Mouse (Mus musculus): ENCODE measurements around the gene Emb. TPM values are rescaled to one million over a fixed set of nuclear protein-coding genes. Genes with fewer than 3 reads are reported as not detected.
"Not testable (repeated sequence)": the region's sequence is repeated elsewhere in the genome, so short reads cannot be mapped to it uniquely, and the experiment has no call there.

The Emb gene
- total RNA-seq (2021) (1 to 10 TPM; 8.8 to 9.3 TPM), polyA plus RNA-seq (2012; rRNA removed) (2.3 and 2.7 TPM in 2 replicates)
- long read RNA-seq, transcript Emb-202 (1 exons, 2,136 nt) = major isoform, 7 of 10 reads
- long read RNA-seq, partial matches to known transcripts = 2 of 10 reads
- long read RNA-seq, other reads (novel, unspliced or antisense) = 0 of 10 reads

DNA sequence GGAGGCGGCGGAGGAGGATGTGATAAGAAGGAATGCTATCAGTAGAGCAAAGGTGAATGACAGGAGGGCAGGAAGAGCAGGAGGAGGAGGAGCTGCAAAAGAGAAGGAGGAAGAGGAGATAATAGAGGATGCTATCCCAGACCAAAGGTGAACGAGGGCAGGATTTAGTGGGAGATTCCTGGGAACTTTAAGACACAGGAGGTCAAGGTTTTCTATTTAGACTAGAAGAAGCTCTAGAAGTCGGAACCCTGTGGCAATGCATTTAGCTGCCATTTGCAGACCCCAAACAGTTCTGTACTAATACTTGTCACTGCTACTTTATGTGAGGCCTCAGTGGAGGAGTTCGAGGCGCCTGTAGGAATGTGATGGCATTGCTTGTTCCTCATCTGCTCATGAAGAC, at the start of gene Emb:
TSS of gene Emb (plus strand) at position 301 of the 400 bp plus-strand sequence.
- H3K9ac ChIP-seq (ENCODE audit: low read depth, low read length) = no peak within 1 kb of the TSS
- intact Hi-C loops (cut with DNase I) = no loop called here
- H3K27me3 ChIP-seq (ENCODE audit: control insufficient read depth, insufficient read depth, low read length) = no peaks in the 10 kb centered on the region
- no peak for DNase-seq
- H3K79me2 ChIP-seq (replicated peaks; ENCODE audit: control insufficient read depth, insufficient read depth, low read length) = no peaks in the 10 kb centered on the region
- no peak within 1 kb of the TSS for H3K27ac ChIP-seq
- TF ChIP-seq CTCF (IDR thresholded peaks at IDR 0.05) (no peak), EP300 (IDR thresholded peaks at IDR 0.05; ENCODE audit: insufficient read depth, low read depth, low read length) (no peak), POLR2A (IDR thresholded peaks at IDR 0.05; ENCODE audit: insufficient read depth, low read depth, low read length) (no peak)
- no peak within 1 kb of the TSS for H3K4me3 ChIP-seq
- 31% methylated on average over 6 of the region's 6 CpGs for WGBS
- no peaks in the 10 kb centered on the region for H3K4me1 ChIP-seq (ENCODE audit: control insufficient read depth, insufficient read depth, low read length)
- H3K36me3 ChIP-seq (ENCODE audit: control insufficient read depth, insufficient read depth, low read length) = no peaks in the 10 kb centered on the region

- no peak overlapping the region for H3K27ac ChIP-seq
- no peak overlapping the region for H3K9ac ChIP-seq (ENCODE audit: low read depth, low read length)
- no peaks in the 10 kb centered on the region for H3K36me3 ChIP-seq (ENCODE audit: control insufficient read depth, insufficient read depth, low read length)
- intact Hi-C loops (cut with DNase I) = no loop called here
- no peaks in the 10 kb centered on the region for H3K27me3 ChIP-seq (ENCODE audit: control insufficient read depth, insufficient read depth, low read length)
- WGBS = 87% methylated on average over 5 of the region's 5 CpGs
- H3K4me3 ChIP-seq = no peak overlapping the region
- no peak for DNase-seq
- TF ChIP-seq EP300 (IDR thresholded peaks at IDR 0.05; ENCODE audit: insufficient read depth, low read depth, low read length) = no peak
- no peak for TF ChIP-seq POLR2A (IDR thresholded peaks at IDR 0.05; ENCODE audit: insufficient read depth, low read depth, low read length)
- TF ChIP-seq CTCF (IDR thresholded peaks at IDR 0.05) = no peak
- H3K79me2 ChIP-seq (replicated peaks; ENCODE audit: control insufficient read depth, insufficient read depth, low read length) = no peaks in the 10 kb centered on the region
- no peaks in the 10 kb centered on the region for H3K4me1 ChIP-seq (ENCODE audit: control insufficient read depth, insufficient read depth, low read length)
These were observed 44.4 kb upstream of the Emb start for GRCm38 (mm10) chr13:117163906-117164305.

DNA sequence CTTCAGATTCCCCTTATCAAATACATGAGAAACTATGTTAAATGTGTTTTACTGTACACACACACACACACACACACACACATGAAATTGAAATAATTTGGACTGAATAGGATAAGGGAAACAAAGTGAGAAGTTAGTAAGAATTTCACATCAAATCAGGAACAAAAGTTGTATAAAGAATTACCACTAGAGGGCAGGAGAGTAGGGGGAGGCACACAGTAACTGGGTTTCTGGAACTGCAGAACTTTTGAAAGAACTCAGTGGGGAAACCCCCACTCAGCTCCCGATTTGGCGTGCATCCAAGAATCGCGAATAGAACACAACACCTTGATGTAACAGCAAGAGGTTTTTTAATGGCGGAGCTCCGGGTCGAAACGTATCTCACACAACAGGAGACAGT, 43.3 kb upstream of the Emb start:
- H3K4me3 ChIP-seq = no peak overlapping the region
- no peaks in the 10 kb centered on the region for H3K79me2 ChIP-seq (replicated peaks; ENCODE audit: control insufficient read depth, insufficient read depth, low read length)
- intact Hi-C loops (cut with DNase I) = no loop called here
- no peaks in the 10 kb centered on the region for H3K27me3 ChIP-seq (ENCODE audit: control insufficient read depth, insufficient read depth, low read length)
- H3K36me3 ChIP-seq (ENCODE audit: control insufficient read depth, insufficient read depth, low read length) = no peaks in the 10 kb centered on the region
- H3K4me1 ChIP-seq (ENCODE audit: control insufficient read depth, insufficient read depth, low read length) = no peaks in the 10 kb centered on the region
- DNase-seq = no peak
- peak; percentile 32 for TF ChIP-seq CTCF (IDR thresholded peaks at IDR 0.05)
- no peak for TF ChIP-seq POLR2A (IDR thresholded peaks at IDR 0.05; ENCODE audit: insufficient read depth, low read depth, low read length)
- H3K9ac ChIP-seq (ENCODE audit: low read depth, low read length) = no peak overlapping the region
- 90% methylated on average over 8 of the region's 8 CpGs for WGBS
- H3K27ac ChIP-seq = no peak overlapping the region

GRCm38 (mm10) chr13:117180912-117181311, 27.4 kb upstream of the Emb start:
- H3K4me3 ChIP-seq; DNase-seq; H3K9ac ChIP-seq (ENCODE audit: low read depth, low read length); intact Hi-C loops (cut with DNase I); H3K79me2 ChIP-seq (replicated peaks; ENCODE audit: control insufficient read depth, insufficient read depth, low read length); H3K4me1 ChIP-seq (ENCODE audit: control insufficient read depth, insufficient read depth, low read length); H3K27me3 ChIP-seq (ENCODE audit: control insufficient read depth, insufficient read depth, low read length); H3K27ac ChIP-seq; H3K36me3 ChIP-seq (ENCODE audit: control insufficient read depth, insufficient read depth, low read length): not testable (repeated sequence)
- 86% methylated on average over 3 of the region's 3 CpGs for WGBS

- Histone ChIP-seq H3K27ac (no peak overlapping the region), H3K4me3 (no peak overlapping the region), H3K4me1 (ENCODE audit: control insufficient read depth, insufficient read depth, low read length) (no peaks in the 10 kb centered on the region), H3K36me3 (ENCODE audit: control insufficient read depth, insufficient read depth, low read length) (no peaks in the 10 kb centered on the region), H3K9ac (ENCODE audit: low read depth, low read length) (no peak overlapping the region), H3K79me2 (replicated peaks; ENCODE audit: control insufficient read depth, insufficient read depth, low read length) (no peaks in the 10 kb centered on the region), H3K27me3 (ENCODE audit: control insufficient read depth, insufficient read depth, low read length) (no peaks in the 10 kb centered on the region)
- WGBS = 56% methylated on average over 6 of the region's 6 CpGs
- no peak for DNase-seq
- TF ChIP-seq POLR2A (IDR thresholded peaks at IDR 0.05; ENCODE audit: insufficient read depth, low read depth, low read length) = no peak
- TF ChIP-seq EP300 (IDR thresholded peaks at IDR 0.05; ENCODE audit: insufficient read depth, low read depth, low read length) = no peak
- no peak for TF ChIP-seq CTCF (IDR thresholded peaks at IDR 0.05)
- intact Hi-C loops (cut with DNase I) = no loop called here
These were observed 25.0 kb upstream of the Emb start for GRCm38 (mm10) chr13:117183288-117183687.

- 22% methylated on average over 6 of the region's 6 CpGs for WGBS
- intact Hi-C loops (cut with DNase I) = no loop called here
These were observed 23.0 kb upstream of the Emb start for GRCm38 (mm10) chr13:117185329-117185728.

More at GRCm38 (mm10) chr13:117185329-117185728, 23.0 kb upstream of the Emb start:
- Histone ChIP-seq H3K4me3 (no peak overlapping the region), H3K27ac (no peak overlapping the region), H3K79me2 (replicated peaks; ENCODE audit: control insufficient read depth, insufficient read depth, low read length) (no peaks in the 10 kb centered on the region), H3K4me1 (ENCODE audit: control insufficient read depth, insufficient read depth, low read length) (no peaks in the 10 kb centered on the region), H3K36me3 (ENCODE audit: control insufficient read depth, insufficient read depth, low read length) (no peaks in the 10 kb centered on the region), H3K9ac (ENCODE audit: low read depth, low read length) (no peak overlapping the region), H3K27me3 (ENCODE audit: control insufficient read depth, insufficient read depth, low read length) (no peaks in the 10 kb centered on the region)
- DNase-seq = no peak
- TF ChIP-seq CTCF (IDR thresholded peaks at IDR 0.05) (no peak), POLR2A (IDR thresholded peaks at IDR 0.05; ENCODE audit: insufficient read depth, low read depth, low read length) (no peak), EP300 (IDR thresholded peaks at IDR 0.05; ENCODE audit: insufficient read depth, low read depth, low read length) (no peak)

Measured in heart, adult 2 months (tissue).